Comparison of ENCODE assay signal across 9 mouse cellular contexts in genomic region chr7:99795192-99795981, GRCm38 (mm10). TPM values are rescaled to one million over a fixed set of nuclear protein-coding genes. Genes with fewer than 3 reads are reported as not detected.
DNase-seq lines count a peak whose midpoint lies in the region; ATAC-seq and TF ChIP-seq lines count a peak whose summit lies in the region.
"Had no signal": no experiment of that assay in that cellular context is flagged by ENCODE, and none has a peak within 500 bp of the region (broad histone marks: within the 10 kb centered on the region; RNA-seq: fewer than 3 reads in every experiment).

No protein-coding gene starts in this region.

- no peaks in the 10 kb centered on the region for H3K27me3 ChIP-seq in hindbrain, embryonic 14.5 days (ENCODE audit: control insufficient read depth, insufficient read depth, low read length)
- H3K27me3 ChIP-seq in midbrain, embryonic 14.5 days (ENCODE audit: control insufficient read depth, insufficient read depth, low read length): no peaks in the 10 kb centered on the region

- peak overlapping the region; percentile 32; the same call in 1 of the 2 replicates for H3K9ac ChIP-seq in hindbrain, embryonic 14.5 days
- H3K9ac ChIP-seq in midbrain, embryonic 14.5 days (replicated peaks; ENCODE audit: low read length): no peak overlapping the region

- peak overlapping the region; percentile 36 for H3K4me2 ChIP-seq in hindbrain, embryonic 14.5 days (replicated peaks)
- peak overlapping the region; percentile 42 for H3K4me2 ChIP-seq in midbrain, embryonic 14.5 days (ENCODE audit: low read length)

- H3K36me3 ChIP-seq in hindbrain, embryonic 14.5 days (replicated peaks; ENCODE audit: control insufficient read depth, insufficient read depth): no peaks in the 10 kb centered on the region
- H3K36me3 ChIP-seq in midbrain, embryonic 14.5 days (ENCODE audit: control insufficient read depth, insufficient read depth, low read length): no peaks in the 10 kb centered on the region

- TF ChIP-seq CTCF in gastrocnemius, adult 2 months (IDR thresholded peaks at IDR 0.05): no peak

- H3K27ac ChIP-seq in gastrocnemius, adult 2 months: no peak overlapping the region
- peak overlapping the region; percentile 66 for H3K27ac ChIP-seq in hindbrain, embryonic 14.5 days
- H3K27ac ChIP-seq in midbrain, embryonic 14.5 days (replicated peaks; ENCODE audit: low read depth, low read length): peak overlapping the region; percentile 16; the same call in 1 of the 2 replicates

- intact Hi-C loops in gastrocnemius, adult 2 months (cut with DNase I): loop anchor here (5.0 kb wide), 2 partner anchors 83 to 293 kb away; partner anchors contain the start of gene Slco2b1
- intact Hi-C loops in gastrocnemius, postnatal 36 days (cut with DNase I): loop anchor here (2.0 kb wide), 1 partner anchor 87 kb away; no protein-coding TSS in a partner anchor

- ATAC-seq in hindbrain, embryonic 14.5 days (ENCODE audit: low FRiP score): peak; percentile 61
- peak; percentile 62; the same call in 1 of the 2 replicates for ATAC-seq in midbrain, embryonic 14.5 days (ENCODE audit: low FRiP score, low TSS enrichment)

- H3K4me1 ChIP-seq in hindbrain, embryonic 14.5 days (replicated peaks; ENCODE audit: control insufficient read depth, insufficient read depth, low read length): peaks cover 19% of the 10 kb centered on the region
- peaks cover 11% of the 10 kb centered on the region; the same call in 1 of the 2 replicates for H3K4me1 ChIP-seq in midbrain, embryonic 14.5 days (ENCODE audit: control insufficient read depth, insufficient read depth, low read length)

- 13% methylated on average over 17 of the region's 17 CpGs for WGBS in hindbrain, embryonic 14.5 days
- WGBS in midbrain, embryonic 14.5 days: 11% methylated on average over 17 of the region's 17 CpGs

- DNase-seq in gastrocnemius, adult 2 months: peak; percentile 41
- DNase-seq in gastrocnemius, postnatal 36 days: no peak
- DNase-seq in A20 (ENCODE audit: low read depth, low spot score): peak; percentile 98
- peak; percentile 27 for DNase-seq in embryo, embryonic 9.5 days (ENCODE audit: extremely low spot score)
- peak; percentile 66 for DNase-seq in hindbrain, embryonic 14.5 days (ENCODE audit: low spot score)
- peak; percentile 75 for DNase-seq in midbrain, embryonic 14.5 days
- DNase-seq in telencephalon, adult 2 months (ENCODE audit: low read depth, low spot score): peak; percentile 27
- DNase-seq in ovary, postnatal 10 days (ENCODE audit: low spot score): no peak

- H3K4me3 ChIP-seq in gastrocnemius, adult 2 months: no peak overlapping the region
- no peak overlapping the region for H3K4me3 ChIP-seq in hindbrain, embryonic 14.5 days (replicated peaks; ENCODE audit: low read length)
- H3K4me3 ChIP-seq in midbrain, embryonic 14.5 days (replicated peaks; ENCODE audit: low read depth, low read length): 0 out of 2 replicates have a peak overlapping the region, but pooled peaks have one; percentile 7

- no peaks in the 10 kb centered on the region for H3K9me3 ChIP-seq in hindbrain, embryonic 14.5 days (ENCODE audit: control insufficient read depth, low read length)
- no peaks in the 10 kb centered on the region for H3K9me3 ChIP-seq in midbrain, embryonic 14.5 days (ENCODE audit: control insufficient read depth, low read length)

RNA-seq across cellular contexts. Expression of gene Olfr521, which starts 32.1 kb away (rescaled TPM):
- not detected for total RNA-seq in gastrocnemius, adult 2 months (2021)
- total RNA-seq in gastrocnemius, postnatal 36 days (2021): not detected
- polyA plus RNA-seq in hindbrain, embryonic 14.5 days (2014; fragmentation: Nextera tagmentation; extraction: Ambion mirVana): not detected in 2 replicates
- polyA plus RNA-seq in midbrain, embryonic 14.5 days (2014; fragmentation: Nextera tagmentation; extraction: Ambion mirVana): not detected in 2 replicates
- total RNA-seq: ES-E14 had no signal

RNA-seq across cellular contexts. Expression of gene Neu3, which starts 32.8 kb away (rescaled TPM):
- total RNA-seq in gastrocnemius, adult 2 months (2021): 1 to 10 TPM; 2.1 to 3.4 TPM
- total RNA-seq in gastrocnemius, postnatal 36 days (2021): 1 to 10 TPM; 2.4 to 3.4 TPM
- 1.3 and 2.2 TPM in 2 replicates for polyA plus RNA-seq in hindbrain, embryonic 14.5 days (2014; fragmentation: Nextera tagmentation; extraction: Ambion mirVana)
- 1.7 and 1.8 TPM in 2 replicates for polyA plus RNA-seq in midbrain, embryonic 14.5 days (2014; fragmentation: Nextera tagmentation; extraction: Ambion mirVana)

Comparison
In these comparisons a context has a peak if more than half of its experiments do, and no peak if none do; other contexts are left out.
1. DNase-seq: peak in gastrocnemius, adult 2 months (single experiment), A20 (single experiment), embryo, embryonic 9.5 days (single experiment), hindbrain, embryonic 14.5 days (single experiment), midbrain, embryonic 14.5 days (single experiment) and telencephalon, adult 2 months (single experiment); none in gastrocnemius, postnatal 36 days (0 of 2) and ovary, postnatal 10 days (single experiment).